Mouse (Mus musculus) ES-Bruce4 (cell line): ENCODE results near the gene Atad5.

Experiments
- CTCF ChIP-seq: IDR thresholded peaks from one replicate; pipeline ENCODE4 v1.8.1; 2011; ENCODE audit warnings: low read depth, low read length
- POLR2A ChIP-seq: IDR thresholded peaks from one replicate; pipeline ENCODE4 v1.8.1; 2011; ENCODE audit warnings: low read length; ENCODE audit not compliant: insufficient read depth

DNA sequence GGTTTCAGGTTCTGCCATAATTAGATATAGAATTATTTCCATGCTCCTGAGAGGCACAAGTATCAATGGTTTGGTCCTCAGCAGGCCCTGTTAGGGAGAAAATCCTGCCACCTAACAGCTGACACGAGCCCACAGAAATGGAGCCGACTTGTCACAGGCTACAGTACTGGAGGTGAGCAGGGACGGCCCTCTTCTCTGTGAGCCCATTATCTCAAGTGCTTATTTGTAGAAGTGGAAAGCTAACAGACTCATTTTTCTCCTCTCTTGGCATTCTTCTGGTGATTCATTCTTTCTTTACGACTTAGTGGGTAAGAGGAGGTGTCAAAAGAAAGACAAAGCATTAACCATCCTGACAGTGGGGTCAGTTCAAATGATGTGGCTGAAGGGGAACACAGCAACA, 34.5 kb upstream of the Atad5 start:
- TF ChIP-seq POLR2A (no peak), CTCF (no peak)
